Mouse (Mus musculus) small intestine, adult 2 months (tissue): ENCODE results near the gene Bdh1.

Experiments
- CTCF ChIP-seq: fragments of 200-500 bp; IDR thresholded peaks from 2 replicates; pipeline ENCODE4 v1.5.1; 2012; ENCODE audit warnings: low read depth, mild to moderate bottlenecking, control low read depth, inconsistent platforms, low read length, moderate library complexity, mixed read lengths; ENCODE audit not compliant: insufficient replicate concordance, insufficient read length; ENCODE audit errors: extremely low read depth
- POLR2A ChIP-seq: fragments of 200-500 bp; IDR thresholded peaks from 2 replicates; pipeline ENCODE4 v1.6.1; 2012; ENCODE audit warnings: low read depth, mild to moderate bottlenecking, control low read depth, inconsistent platforms, low read length, moderate library complexity

DNA sequence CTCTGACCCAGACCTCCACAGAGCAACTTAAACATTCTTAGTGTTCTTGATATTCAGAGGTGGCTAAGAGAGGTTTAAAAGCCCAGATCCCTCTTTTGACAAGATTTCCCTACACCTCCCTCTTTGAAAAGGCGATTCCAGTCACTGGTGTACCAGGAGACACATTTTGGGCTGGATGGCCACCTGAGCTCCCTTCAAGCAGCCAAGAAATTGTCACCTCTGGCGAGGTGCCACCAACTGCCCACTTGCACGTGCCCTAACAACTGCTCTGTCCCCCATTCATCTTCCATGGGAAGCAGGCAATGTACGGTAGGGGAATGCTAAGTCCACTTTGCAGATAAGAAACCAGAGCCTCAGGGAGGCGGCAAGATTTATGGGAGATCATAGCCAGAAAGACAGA is 39.0 kb downstream of the Bdh1 start:
- TF ChIP-seq CTCF (no peak), POLR2A (no peak)
